Mouse (Mus musculus): ENCODE measurements at regions not wholly inside any gene's neighbourhood (a gene's known extent, or its start where the extent isn't known, plus 50 kb on each side); places are given as distances from the start of the nearest gene placed in this dataset.

DNA sequence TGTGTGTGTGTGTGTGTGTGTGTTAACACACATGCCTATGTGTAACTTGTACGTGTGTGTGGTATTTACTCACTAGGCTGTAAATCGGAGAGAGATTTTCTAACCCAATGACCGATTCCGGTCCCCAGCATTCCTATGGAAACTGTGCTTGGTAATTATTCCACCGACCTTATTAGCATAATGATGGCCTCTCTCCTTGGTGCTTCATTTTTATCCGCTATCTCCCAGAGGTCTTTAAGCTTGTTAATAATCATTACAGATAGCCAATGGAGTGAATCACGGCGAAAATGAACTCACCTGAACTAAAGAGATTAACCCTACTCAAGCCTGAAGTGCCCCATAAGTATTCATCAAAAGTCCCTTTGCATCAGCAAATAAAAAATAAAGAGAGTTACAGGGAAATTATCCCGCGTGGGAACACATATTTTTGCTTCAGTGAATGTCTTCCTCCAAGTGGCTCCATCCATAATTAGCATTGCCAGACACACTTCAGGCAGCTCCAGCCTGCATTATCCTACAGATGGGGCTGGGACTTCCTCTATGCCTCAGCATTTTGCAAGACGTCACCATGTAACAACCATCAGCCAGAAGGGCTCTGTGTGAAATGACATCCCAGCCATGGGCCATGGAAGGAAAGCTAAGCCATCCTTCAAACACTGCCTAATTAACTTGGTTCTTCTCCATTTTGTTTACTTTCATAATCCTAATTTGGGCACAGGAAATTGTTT, 219.2 kb upstream of the Irx2 start:
- Histone ChIP-seq H3K4me2 (ENCODE audit: low read length) (no peak overlapping the region), H3K4me3 (replicated peaks; ENCODE audit: low read length) (no peak overlapping the region), H3K9ac (replicated peaks; ENCODE audit: low read depth, low read length) (no peak overlapping the region), H3K27ac (ENCODE audit: low read length) (no peak overlapping the region), H3K4me1 (replicated peaks; ENCODE audit: control insufficient read depth, insufficient read depth, low read length) (no peaks in the 10 kb centered on the region), H3K9me3 (ENCODE audit: control insufficient read depth, low read length) (no peaks in the 10 kb centered on the region), H3K36me3 (ENCODE audit: control insufficient read depth, insufficient read depth) (no peaks in the 10 kb centered on the region), H3K27me3 (replicated peaks; ENCODE audit: control insufficient read depth, insufficient read depth, low read length) (no peaks in the 10 kb centered on the region)
- no peak for ATAC-seq
- 53% methylated on average over 11 of the region's 11 CpGs for WGBS

DNA sequence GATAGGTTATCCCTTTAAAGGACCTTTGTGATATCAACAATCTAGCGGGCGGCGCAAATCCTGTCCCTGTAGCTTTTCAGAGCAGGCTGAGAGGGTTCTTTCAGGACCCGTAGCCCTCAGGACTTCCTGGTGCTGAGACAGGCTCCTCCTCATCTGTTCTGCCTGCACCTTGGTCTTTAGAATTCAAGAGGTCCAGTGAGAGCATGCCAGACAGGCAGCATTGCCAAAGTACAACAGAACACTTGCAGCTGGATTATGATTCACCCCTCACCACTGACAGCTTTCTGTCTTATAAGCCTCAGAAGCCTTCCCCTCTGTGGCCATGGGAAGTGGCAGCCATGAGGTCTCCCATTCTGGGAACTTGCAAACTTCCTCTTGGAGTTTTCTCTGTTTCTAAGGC, 216.0 kb upstream of the Irx2 start:
- H3K4me1 ChIP-seq (replicated peaks; ENCODE audit: control insufficient read depth, insufficient read depth, low read length): no peaks in the 10 kb centered on the region
- no peak overlapping the region for H3K4me2 ChIP-seq (ENCODE audit: low read length)
- WGBS: 87% methylated on average over 4 of the region's 4 CpGs
- no peaks in the 10 kb centered on the region for H3K27me3 ChIP-seq (replicated peaks; ENCODE audit: control insufficient read depth, insufficient read depth, low read length)
- H3K9ac ChIP-seq (replicated peaks; ENCODE audit: low read depth, low read length): no peak overlapping the region
- no peak overlapping the region for H3K27ac ChIP-seq (ENCODE audit: low read length)
- ATAC-seq: no peak
- H3K9me3 ChIP-seq (ENCODE audit: control insufficient read depth, low read length): no peaks in the 10 kb centered on the region
- H3K36me3 ChIP-seq (ENCODE audit: control insufficient read depth, insufficient read depth): no peaks in the 10 kb centered on the region
- H3K4me3 ChIP-seq (replicated peaks; ENCODE audit: low read length): no peak overlapping the region

DNA sequence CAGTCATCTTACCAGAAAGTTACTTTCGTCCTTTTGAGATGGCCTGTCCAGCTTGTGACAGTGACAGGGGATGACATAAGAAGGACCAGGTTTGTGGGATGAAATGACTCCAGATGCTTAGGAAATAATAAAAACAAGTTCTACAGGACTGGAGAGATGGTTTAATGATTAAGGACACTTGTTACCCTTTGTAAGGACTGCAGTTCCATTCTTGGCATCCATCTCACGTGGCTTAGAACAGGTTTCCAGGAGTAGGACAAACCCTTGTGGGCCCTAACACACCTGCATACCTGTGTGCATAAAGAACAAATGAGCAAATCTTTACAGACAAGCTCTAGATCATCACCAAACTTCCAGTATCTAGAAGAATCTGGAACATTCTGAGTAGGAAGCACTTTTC, 211.6 kb upstream of the Irx2 start:
- Histone ChIP-seq H3K9me3 (ENCODE audit: control insufficient read depth, low read length) (no peaks in the 10 kb centered on the region), H3K4me3 (replicated peaks; ENCODE audit: low read length) (no peak overlapping the region), H3K27me3 (replicated peaks; ENCODE audit: control insufficient read depth, insufficient read depth, low read length) (no peaks in the 10 kb centered on the region), H3K27ac (ENCODE audit: low read length) (no peak overlapping the region), H3K9ac (replicated peaks; ENCODE audit: low read depth, low read length) (no peak overlapping the region), H3K4me1 (replicated peaks; ENCODE audit: control insufficient read depth, insufficient read depth, low read length) (no peaks in the 10 kb centered on the region), H3K4me2 (ENCODE audit: low read length) (no peak overlapping the region), H3K36me3 (ENCODE audit: control insufficient read depth, insufficient read depth) (no peaks in the 10 kb centered on the region)
- 67% methylated on average over 2 of the region's 2 CpGs for WGBS
- no peak for ATAC-seq

- no peaks in the 10 kb centered on the region for H3K36me3 ChIP-seq (ENCODE audit: control insufficient read depth, insufficient read depth)
- H3K27ac ChIP-seq (ENCODE audit: low read length): no peak overlapping the region
- 85% methylated on average over 3 of the region's 3 CpGs for WGBS
- H3K4me3 ChIP-seq (replicated peaks; ENCODE audit: low read length): no peak overlapping the region
- no peaks in the 10 kb centered on the region for H3K27me3 ChIP-seq (replicated peaks; ENCODE audit: control insufficient read depth, insufficient read depth, low read length)
- no peaks in the 10 kb centered on the region for H3K9me3 ChIP-seq (ENCODE audit: control insufficient read depth, low read length)
- no peaks in the 10 kb centered on the region for H3K4me1 ChIP-seq (replicated peaks; ENCODE audit: control insufficient read depth, insufficient read depth, low read length)
- ATAC-seq: no peak
- H3K4me2 ChIP-seq (ENCODE audit: low read length): no peak overlapping the region
- H3K9ac ChIP-seq (replicated peaks; ENCODE audit: low read depth, low read length): no peak overlapping the region
Measured at GRCm38 (mm10) chr13:72417816-72418215, 210.8 kb upstream of the Irx2 start.

GRCm38 (mm10) chr13:72418285-72418684, 210.3 kb upstream of the Irx2 start:
- WGBS: 74% methylated on average over 2 of the region's 2 CpGs
- Histone ChIP-seq H3K36me3 (ENCODE audit: control insufficient read depth, insufficient read depth) (no peaks in the 10 kb centered on the region), H3K9ac (replicated peaks; ENCODE audit: low read depth, low read length) (no peak overlapping the region), H3K27ac (ENCODE audit: low read length) (no peak overlapping the region), H3K27me3 (replicated peaks; ENCODE audit: control insufficient read depth, insufficient read depth, low read length) (no peaks in the 10 kb centered on the region), H3K9me3 (ENCODE audit: control insufficient read depth, low read length) (no peaks in the 10 kb centered on the region), H3K4me2 (ENCODE audit: low read length) (no peak overlapping the region), H3K4me1 (replicated peaks; ENCODE audit: control insufficient read depth, insufficient read depth, low read length) (no peaks in the 10 kb centered on the region), H3K4me3 (replicated peaks; ENCODE audit: low read length) (no peak overlapping the region)
- ATAC-seq: no peak

DNA sequence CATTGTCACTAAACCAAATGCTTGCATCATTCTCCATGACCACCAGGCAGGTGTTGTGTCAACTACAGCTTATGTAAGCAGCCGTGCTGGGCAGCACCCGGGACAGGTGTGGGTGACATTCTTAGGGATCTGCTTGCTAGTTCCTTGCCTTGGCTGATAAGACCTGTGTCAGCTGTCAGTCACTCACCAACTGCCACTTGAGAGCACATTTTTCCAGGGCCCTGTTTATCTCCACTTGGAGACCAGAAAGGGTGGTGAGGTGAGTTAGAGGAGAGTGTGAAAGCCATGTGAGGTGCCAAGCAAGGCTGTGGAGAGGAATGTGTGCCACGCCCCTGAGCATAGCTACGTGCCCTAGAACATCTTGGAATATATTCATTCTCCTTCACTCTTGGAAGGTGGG, 209.1 kb upstream of the Irx2 start:
- 92% methylated on average over 4 of the region's 4 CpGs for WGBS
- Histone ChIP-seq H3K27ac (ENCODE audit: low read length) (no peak overlapping the region), H3K4me1 (replicated peaks; ENCODE audit: control insufficient read depth, insufficient read depth, low read length) (no peaks in the 10 kb centered on the region), H3K4me2 (ENCODE audit: low read length) (no peak overlapping the region), H3K9me3 (ENCODE audit: control insufficient read depth, low read length) (no peaks in the 10 kb centered on the region), H3K9ac (replicated peaks; ENCODE audit: low read depth, low read length) (no peak overlapping the region), H3K27me3 (replicated peaks; ENCODE audit: control insufficient read depth, insufficient read depth, low read length) (no peaks in the 10 kb centered on the region), H3K4me3 (replicated peaks; ENCODE audit: low read length) (no peak overlapping the region), H3K36me3 (ENCODE audit: control insufficient read depth, insufficient read depth) (no peaks in the 10 kb centered on the region)
- no peak for ATAC-seq

GRCm38 (mm10) chr13:72425917-72426316, 202.7 kb upstream of the Irx2 start:
- no peak overlapping the region for H3K9ac ChIP-seq (replicated peaks; ENCODE audit: low read depth, low read length)
- 74% methylated on average over 8 of the region's 8 CpGs for WGBS
- ATAC-seq: no peak

DNA sequence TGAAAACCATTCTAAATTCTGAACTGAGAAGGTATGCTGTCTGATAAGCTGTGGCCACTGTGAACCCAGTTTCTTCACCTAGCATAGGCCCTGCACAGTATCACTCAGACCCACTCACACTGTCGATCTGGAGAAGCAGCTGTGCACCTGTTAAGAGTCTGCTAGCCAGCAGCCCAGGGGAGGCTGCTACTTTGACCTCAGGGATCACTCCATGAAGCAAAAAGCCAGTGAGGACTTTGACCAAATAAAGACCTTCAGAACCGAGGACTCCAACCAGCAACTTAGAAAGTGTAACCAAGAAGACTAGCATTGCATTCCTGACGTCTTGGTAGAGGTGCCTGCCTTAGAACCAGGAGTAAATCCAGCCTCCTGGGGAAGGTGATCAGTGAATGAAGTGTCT, 183.3 kb upstream of the Irx2 start:
- Histone ChIP-seq H3K4me1 (replicated peaks; ENCODE audit: control insufficient read depth, insufficient read depth, low read length) (no peaks in the 10 kb centered on the region), H3K9ac (replicated peaks; ENCODE audit: low read depth, low read length) (no peak overlapping the region), H3K27ac (ENCODE audit: low read length) (no peak overlapping the region), H3K9me3 (ENCODE audit: control insufficient read depth, low read length) (no peaks in the 10 kb centered on the region), H3K4me3 (replicated peaks; ENCODE audit: low read length) (no peak overlapping the region), H3K27me3 (replicated peaks; ENCODE audit: control insufficient read depth, insufficient read depth, low read length) (no peaks in the 10 kb centered on the region), H3K36me3 (ENCODE audit: control insufficient read depth, insufficient read depth) (no peaks in the 10 kb centered on the region), H3K4me2 (ENCODE audit: low read length) (no peak overlapping the region)
- ATAC-seq: no peak
- WGBS: 79% methylated on average over 3 of the region's 3 CpGs

More at GRCm38 (mm10) chr13:72425917-72426316, 202.7 kb upstream of the Irx2 start:
- no peak overlapping the region for H3K4me3 ChIP-seq (replicated peaks; ENCODE audit: low read length)
- H3K27me3 ChIP-seq (replicated peaks; ENCODE audit: control insufficient read depth, insufficient read depth, low read length): no peaks in the 10 kb centered on the region
- no peaks in the 10 kb centered on the region for H3K4me1 ChIP-seq (replicated peaks; ENCODE audit: control insufficient read depth, insufficient read depth, low read length)
- H3K27ac ChIP-seq (ENCODE audit: low read length): no peak overlapping the region
- no peaks in the 10 kb centered on the region for H3K9me3 ChIP-seq (ENCODE audit: control insufficient read depth, low read length)
- no peak overlapping the region for H3K4me2 ChIP-seq (ENCODE audit: low read length)
- H3K36me3 ChIP-seq (ENCODE audit: control insufficient read depth, insufficient read depth): no peaks in the 10 kb centered on the region

DNA sequence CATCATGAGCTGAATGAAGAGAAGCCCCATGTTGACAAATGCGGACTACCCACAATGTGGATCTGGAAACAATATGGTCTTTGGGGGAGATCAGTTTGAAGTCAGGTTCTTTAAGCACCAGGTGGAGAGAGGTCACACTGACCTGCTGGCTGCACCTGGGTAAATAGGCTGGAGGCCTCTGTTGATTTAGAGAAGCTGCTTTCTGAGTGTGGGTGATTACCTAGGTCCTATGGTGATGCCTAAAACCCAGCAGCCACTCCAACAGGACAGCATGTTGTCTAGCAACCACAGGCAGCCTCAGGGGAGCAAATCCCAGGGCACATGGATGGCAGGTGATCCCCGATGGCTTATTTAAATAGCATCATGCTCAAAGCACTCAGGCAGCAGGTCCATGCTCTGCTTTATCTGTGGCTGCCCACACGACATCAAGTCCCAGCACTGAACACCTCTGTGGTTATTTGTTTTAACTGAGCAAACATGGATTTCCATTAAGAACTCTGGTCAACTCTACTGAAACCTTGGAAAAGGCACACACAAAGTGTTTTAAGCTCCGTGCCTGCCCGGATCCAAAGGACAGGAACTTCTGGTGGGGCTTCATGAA, 180.1 kb upstream of the Irx2 start:
- Histone ChIP-seq H3K4me1 (replicated peaks; ENCODE audit: control insufficient read depth, insufficient read depth, low read length) (no peaks in the 10 kb centered on the region), H3K4me2 (ENCODE audit: low read length) (no peak overlapping the region), H3K4me3 (replicated peaks; ENCODE audit: low read length) (no peak overlapping the region), H3K9me3 (ENCODE audit: control insufficient read depth, low read length) (no peaks in the 10 kb centered on the region), H3K27ac (ENCODE audit: low read length) (no peak overlapping the region), H3K27me3 (replicated peaks; ENCODE audit: control insufficient read depth, insufficient read depth, low read length) (no peaks in the 10 kb centered on the region), H3K9ac (replicated peaks; ENCODE audit: low read depth, low read length) (no peak overlapping the region), H3K36me3 (ENCODE audit: control insufficient read depth, insufficient read depth) (no peaks in the 10 kb centered on the region)
- 87% methylated on average over 5 of the region's 5 CpGs for WGBS
- no peak for ATAC-seq

All from forebrain, embryonic 16.5 days (tissue).